Mouse (Mus musculus) forebrain, embryonic 16.5 days (tissue): Measurements from ENCODE around the gene Rragc. TPM values are rescaled to one million over a fixed set of nuclear protein-coding genes. Genes with fewer than 3 reads are reported as not detected.

Experiments used
- ATAC-seq: fragments of 200-750 bp; cut with Nextera tagmentation; 2 replicates; pipeline ENCODE4 v1.8.0; 2017; ENCODE audit warnings: mild to moderate bottlenecking, moderate library complexity
- H3K27ac ChIP-seq: fragments of 300-500 bp; sonication (generic); 2 replicates; pipeline ENCODE4 v1.5.1; 2014; ENCODE audit warnings: low read length, control low read depth
- H3K27me3 ChIP-seq: fragments of 300-500 bp; sonication (generic); replicated peaks from 2 replicates; pipeline ENCODE4 v1.6.1; 2014; ENCODE audit warnings: low read length; ENCODE audit not compliant: control insufficient read depth, insufficient read depth
- H3K36me3 ChIP-seq: fragments of 300-500 bp; sonication (generic); 2 replicates; pipeline ENCODE4 v1.6.1; 2014; ENCODE audit not compliant: control insufficient read depth, insufficient read depth
- H3K4me1 ChIP-seq: fragments of 300-500 bp; sonication (generic); replicated peaks from 2 replicates; pipeline ENCODE4 v1.6.1; 2014; ENCODE audit warnings: low read length; ENCODE audit not compliant: control insufficient read depth, insufficient read depth
- H3K4me2 ChIP-seq: fragments of 300-500 bp; sonication (generic); 2 replicates; pipeline ENCODE4 v1.6.1; 2014; ENCODE audit warnings: mild to moderate bottlenecking, low read length, control low read depth
- H3K4me3 ChIP-seq: fragments of 300-500 bp; sonication (generic); replicated peaks from 2 replicates; pipeline ENCODE4 v1.5.1; 2014; ENCODE audit warnings: mild to moderate bottlenecking, low read length, control low read depth
- H3K9ac ChIP-seq: fragments of 300-500 bp; sonication (generic); replicated peaks from 2 replicates; pipeline ENCODE4 v1.6.1; 2014; ENCODE audit warnings: low read depth, low read length, control low read depth
- H3K9me3 ChIP-seq: fragments of 300-500 bp; sonication (generic); 2 replicates; pipeline ENCODE4 v1.6.1; 2016; ENCODE audit warnings: low read length; ENCODE audit not compliant: control insufficient read depth
- WGBS: fragments of 180-500 bp; shearing (Covaris S2); extraction: QIAGEN DNeasy Blood & Tissue Kit; methylation state at CpG from one replicate; pipeline ENCODE4 v1.1.7; 2014; 5-methylcytosine and 5-hydroxymethylcytosine counted together
- polyA plus RNA-seq: library from polyadenylated mRNA; unstranded; fragments of >200 nt; fragmentation: Nextera tagmentation; extraction: Ambion mirVana; gene quantifications from 2 replicates; pipeline ENCODE4 v1.2.1, GENCODE M21; 2015

Gene Rragc
- polyA plus RNA-seq, 1 experiment from 2014 or later: 44.7 TPM

GRCm38 (mm10) chr4:123962721-123963120 lies 45.5 kb downstream of the Rragc start:
- no peak; the same call in 1 of the 2 replicates for ATAC-seq
- peaks cover 8% of the 10 kb centered on the region for H3K4me1 ChIP-seq
- no peak overlapping the region for H3K4me3 ChIP-seq
- no peak overlapping the region for H3K27ac ChIP-seq
- no peak overlapping the region for H3K9ac ChIP-seq
- H3K4me2 ChIP-seq: no peak overlapping the region
- H3K27me3 ChIP-seq: no peaks in the 10 kb centered on the region; the same call in 1 of the 2 replicates
- no peaks in the 10 kb centered on the region for H3K36me3 ChIP-seq
- H3K9me3 ChIP-seq: no peaks in the 10 kb centered on the region
- 15% methylated on average over 9 of the region's 9 CpGs for WGBS

- 79% methylated on average over 8 of the region's 8 CpGs for WGBS
- Histone ChIP-seq H3K27me3 (no peaks in the 10 kb centered on the region), H3K27ac (no peak overlapping the region), H3K4me1 (peaks cover 5% of the 10 kb centered on the region), H3K4me2 (no peak overlapping the region), H3K9ac (no peak overlapping the region), H3K9me3 (no peaks in the 10 kb centered on the region), H3K4me3 (no peak overlapping the region), H3K36me3 (no peaks in the 10 kb centered on the region)
- ATAC-seq: no peak
These were observed 51.5 kb downstream of the Rragc start for GRCm38 (mm10) chr4:123968663-123969321.

GRCm38 (mm10) chr4:123969458-123969857 lies 52.2 kb downstream of the Rragc start:
- no peak overlapping the region for H3K4me2 ChIP-seq
- H3K27ac ChIP-seq: no peak overlapping the region
- no peak overlapping the region for H3K9ac ChIP-seq
- 72% methylated on average over 7 of the region's 7 CpGs for WGBS
- H3K9me3 ChIP-seq: no peaks in the 10 kb centered on the region
- H3K36me3 ChIP-seq: no peaks in the 10 kb centered on the region
- H3K4me1 ChIP-seq: peaks cover 5% of the 10 kb centered on the region
- no peak for ATAC-seq
- no peak overlapping the region for H3K4me3 ChIP-seq
- H3K27me3 ChIP-seq: no peaks in the 10 kb centered on the region

GRCm38 (mm10) chr4:123971059-123971458 lies 53.8 kb downstream of the Rragc start:
- no peak overlapping the region for H3K27ac ChIP-seq
- no peaks in the 10 kb centered on the region for H3K36me3 ChIP-seq
- H3K4me1 ChIP-seq: peaks cover 5% of the 10 kb centered on the region
- no peak overlapping the region for H3K9ac ChIP-seq
- no peak overlapping the region for H3K4me2 ChIP-seq
- 81% methylated on average over 4 of the region's 4 CpGs for WGBS
- ATAC-seq: no peak
- no peaks in the 10 kb centered on the region for H3K27me3 ChIP-seq
- no peak overlapping the region for H3K4me3 ChIP-seq
- no peaks in the 10 kb centered on the region for H3K9me3 ChIP-seq

GRCm38 (mm10) chr4:123972423-123973049 lies 55.3 kb downstream of the Rragc start:
- Histone ChIP-seq H3K27ac (no peak overlapping the region), H3K36me3 (no peaks in the 10 kb centered on the region), H3K4me1 (peaks cover 5% of the 10 kb centered on the region), H3K9me3 (no peaks in the 10 kb centered on the region), H3K4me2 (peak overlapping the region; percentile 55), H3K4me3 (peak overlapping the region; percentile 29), H3K9ac (peak overlapping the region; percentile 44; the same call in 1 of the 2 replicates), H3K27me3 (no peaks in the 10 kb centered on the region)
- WGBS: 8% methylated on average over 29 of the region's 29 CpGs
- no peak for ATAC-seq

- Histone ChIP-seq H3K9ac (no peak overlapping the region), H3K9me3 (no peaks in the 10 kb centered on the region), H3K4me3 (no peak overlapping the region), H3K27ac (peak overlapping the region; percentile 3), H3K27me3 (no peaks in the 10 kb centered on the region), H3K36me3 (no peaks in the 10 kb centered on the region), H3K4me2 (no peak overlapping the region), H3K4me1 (peaks cover 3% of the 10 kb centered on the region; the same call in 1 of the 2 replicates)
- no peak for ATAC-seq
- WGBS: 26% methylated on average over 5 of the region's 5 CpGs
These were observed 64.9 kb downstream of the Rragc start for GRCm38 (mm10) chr4:123982105-123982504.

Other genes with a start within 250 kb of the Rragc start
- gene Macf1, start 233.1 kb upstream of the Rragc start, polyA plus RNA-seq: 75.0 and 82.9 TPM in 2 replicates
- gene Ndufs5, start 199.2 kb upstream of the Rragc start, polyA plus RNA-seq: 348 and 362 TPM in 2 replicates
- 74.1 and 74.6 TPM in 2 replicates for gene Akirin1, start 167.1 kb upstream of the Rragc start, polyA plus RNA-seq
- gene Rhbdl2, start 129.6 kb upstream of the Rragc start, polyA plus RNA-seq: 1.1 and 1.4 TPM in 2 replicates
- gene 4933427I04Rik, start 57.8 kb upstream of the Rragc start, polyA plus RNA-seq: 0.09 and 0.25 TPM in 2 replicates
- gene Mycbp, start 12.6 kb upstream of the Rragc start, polyA plus RNA-seq: 34.1 and 38.8 TPM in 2 replicates
- gene 4930535I16Rik, start 576 bp downstream of the Rragc start, polyA plus RNA-seq: not detected in 2 replicates